Mouse (Mus musculus): ENCODE measurements around the gene Plb1.

Plb1 gene

GRCm38 (mm10) chr5:32332591-32332990 is 100.1 kb downstream of the Plb1 start:
- DNase-seq (ENCODE audit: low spot score in 2 of 2), result no peak

- DNase-seq (ENCODE audit: low spot score in 2 of 2), result no peak
Observed at GRCm38 (mm10) chr5:32335172-32335571, 102.7 kb downstream of the Plb1 start.

GRCm38 (mm10) chr5:32336092-32336491 is 103.6 kb downstream of the Plb1 start:
- DNase-seq (ENCODE audit: low spot score in 2 of 2), result peak in 1 of 2 experiments; percentile 71

GRCm38 (mm10) chr5:32337336-32337735 is 104.8 kb downstream of the Plb1 start:
- peak in 1 of 2 experiments; percentile 66 for DNase-seq (ENCODE audit: low spot score in 2 of 2)

GRCm38 (mm10) chr5:32338339-32338738 is 105.8 kb downstream of the Plb1 start:
- DNase-seq (ENCODE audit: low spot score in 2 of 2), result no peak

- no peak for DNase-seq (ENCODE audit: low spot score in 2 of 2)
Observed at GRCm38 (mm10) chr5:32338766-32339165, 106.3 kb downstream of the Plb1 start.

GRCm38 (mm10) chr5:32340246-32340645 is 107.7 kb downstream of the Plb1 start:
- no peak for DNase-seq (ENCODE audit: low spot score in 2 of 2)

GRCm38 (mm10) chr5:32342711-32343285 is 110.3 kb downstream of the Plb1 start:
- DNase-seq (ENCODE audit: low spot score in 2 of 2), result no peak

GRCm38 (mm10) chr5:32346025-32346912 is 113.8 kb downstream of the Plb1 start:
- DNase-seq (ENCODE audit: low spot score in 2 of 2), result peak in 1 of 2 experiments; percentile 75

- DNase-seq (ENCODE audit: low spot score in 2 of 2), result peak in 1 of 2 experiments; percentile 18
Observed at GRCm38 (mm10) chr5:32349718-32350117, 117.2 kb downstream of the Plb1 start.

- DNase-seq (ENCODE audit: low spot score in 2 of 2), result no peak
Observed at GRCm38 (mm10) chr5:32350551-32351256, 118.2 kb downstream of the Plb1 start.

- no peak for DNase-seq (ENCODE audit: low spot score in 2 of 2)
Observed at GRCm38 (mm10) chr5:32351721-32352465, 119.4 kb downstream of the Plb1 start.

GRCm38 (mm10) chr5:32352845-32353244 is 120.3 kb downstream of the Plb1 start:
- no peak for DNase-seq (ENCODE audit: low spot score in 2 of 2)

GRCm38 (mm10) chr5:32353280-32353679 is 120.8 kb downstream of the Plb1 start:
- no peak for DNase-seq (ENCODE audit: low spot score in 2 of 2)

- DNase-seq (ENCODE audit: low spot score in 2 of 2), result no peak
Observed at GRCm38 (mm10) chr5:32360511-32360910, 128.0 kb downstream of the Plb1 start.

- DNase-seq (ENCODE audit: low spot score in 2 of 2), result no peak
Observed at GRCm38 (mm10) chr5:32361441-32362235, 129.1 kb downstream of the Plb1 start.

- no peak for DNase-seq (ENCODE audit: low spot score in 2 of 2)
Observed at GRCm38 (mm10) chr5:32369391-32369790, 136.9 kb downstream of the Plb1 start.

GRCm38 (mm10) chr5:32371239-32371638 is 138.7 kb downstream of the Plb1 start:
- DNase-seq (ENCODE audit: low spot score in 2 of 2), result no peak

- DNase-seq (ENCODE audit: low spot score in 2 of 2), result no peak
Observed at GRCm38 (mm10) chr5:32378546-32378945, 146.0 kb downstream of the Plb1 start.

- DNase-seq (ENCODE audit: low spot score in 2 of 2), result no peak
Observed at GRCm38 (mm10) chr5:32388656-32389055, 156.1 kb downstream of the Plb1 start.

GRCm38 (mm10) chr5:32390295-32390694 is 157.8 kb downstream of the Plb1 start:
- no peak for DNase-seq (ENCODE audit: low spot score in 2 of 2)

All from urinary bladder, adult 18-20 months (tissue).